ENCODE assay signal across 31 mouse cellular contexts in the genomic region with DNA sequence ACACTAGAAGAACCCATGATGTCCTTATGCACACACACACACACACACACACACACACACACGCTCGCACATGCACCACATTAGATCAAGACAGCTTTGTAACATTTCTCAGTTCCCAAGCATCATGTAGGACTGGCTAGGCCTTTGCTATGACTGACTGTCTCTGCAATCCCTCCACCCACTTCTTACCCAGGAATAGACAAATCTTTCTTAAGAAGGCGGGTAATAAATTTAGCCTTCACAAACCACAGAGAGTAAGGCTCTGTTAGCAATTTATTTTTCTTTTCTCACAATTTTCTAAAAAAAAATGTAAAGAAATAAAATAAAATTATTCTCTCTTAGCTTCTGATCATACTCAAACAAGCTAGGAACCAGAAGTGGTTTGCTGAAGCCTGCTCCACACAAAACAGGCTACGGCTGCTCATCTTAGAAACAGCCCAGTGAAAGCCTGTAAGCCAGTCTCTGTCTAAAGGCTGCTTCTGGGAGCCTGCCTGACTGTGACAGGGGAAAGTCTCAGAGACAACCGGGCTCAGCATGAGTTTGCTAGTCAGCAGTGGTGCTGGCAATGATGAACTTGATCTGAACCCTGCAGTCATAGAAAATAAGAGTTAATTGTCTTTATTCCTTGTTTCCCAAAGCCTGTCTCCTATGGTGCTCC. TPM values are rescaled to one million over a fixed set of nuclear protein-coding genes. Genes with fewer than 3 reads are reported as not detected.
DNase-seq lines count a peak whose midpoint lies in the region; ATAC-seq lines count a peak whose summit lies in the region.
"Had no signal": no experiment of that assay in that cellular context is flagged by ENCODE, and none has a peak within 500 bp of the region (broad histone marks: within the 10 kb centered on the region; RNA-seq: fewer than 3 reads in every experiment).

No protein-coding gene starts in this region.

- no peak overlapping the region for H3K9ac ChIP-seq in neural tube, embryonic 11.5 days (ENCODE audit: low read length)
- H3K9ac ChIP-seq: embryonic facial prominence, embryonic 12.5 days; forebrain, embryonic 13.5 days; heart, embryonic 13.5 days; hindbrain, embryonic 13.5 days; intestine, embryonic 15.5 days; neural tube, embryonic 12.5 days had no signal

- WGBS in neural tube, embryonic 11.5 days: 72% methylated on average over 5 of the region's 5 CpGs

- no peak overlapping the region for H3K27ac ChIP-seq in neural tube, embryonic 11.5 days (ENCODE audit: low read depth, low read length)
- H3K27ac ChIP-seq: embryonic facial prominence, embryonic 12.5 days; forebrain, embryonic 13.5 days; gastrocnemius, adult 2 months; heart, embryonic 13.5 days; hindbrain, embryonic 13.5 days; intestine, embryonic 15.5 days; neural tube, embryonic 12.5 days had no signal

- H3K4me3 ChIP-seq in neural tube, embryonic 11.5 days (ENCODE audit: low read depth, low read length): no peak overlapping the region
- H3K4me3 ChIP-seq: embryonic facial prominence, embryonic 12.5 days; erythroblast, embryonic 14.5 days; forebrain, embryonic 13.5 days; gastrocnemius, adult 2 months; heart, embryonic 13.5 days; hindbrain, embryonic 13.5 days; intestine, embryonic 15.5 days; megakaryocyte, embryonic 14.5 days; neural tube, embryonic 12.5 days had no signal

- DNase-seq in frontal cortex, postnatal 25 days (ENCODE audit: low spot score in 2 of 2): no peak
- no peak for DNase-seq in neural tube, embryonic 11.5 days (ENCODE audit: low spot score)
- DNase-seq in neural tube, embryonic 10.5 days (ENCODE audit: extremely low spot score, low spot score): no peak
- peak; percentile 46 to 59 for DNase-seq in frontal cortex, adult 2 months (ENCODE audit: extremely low spot score in 1 of 2, low spot score in 1 of 2)
- DNase-seq in right cerebral cortex, postnatal 10 days (ENCODE audit: low spot score in 2 of 2): peak; percentile 38 to 44
- no peak for DNase-seq in adrenal gland, postnatal 36 days
- DNase-seq in adrenal gland, postnatal 14 days: no peak
- DNase-seq: cerebellum, adult 9-10 months; gastrocnemius, adult 2 months; kidney, adult 9 months; kidney, postnatal 36 days; layer of hippocampus, adult 9-11 months; lung, adult 2 months; spleen, adult 18-20 months; thymus, adult 18-20 months had no signal

- no peaks in the 10 kb centered on the region for H3K27me3 ChIP-seq in neural tube, embryonic 11.5 days (ENCODE audit: control insufficient read depth, insufficient read depth, low read length)
- H3K27me3 ChIP-seq: embryonic facial prominence, embryonic 12.5 days; forebrain, embryonic 13.5 days; heart, embryonic 13.5 days; hindbrain, embryonic 13.5 days; intestine, embryonic 15.5 days; megakaryocyte, embryonic 14.5 days; neural tube, embryonic 12.5 days had no signal

- peak; percentile 83 for ATAC-seq in frontal cortex, adult (ENCODE audit: low TSS enrichment)
- peak; percentile 43; the same call in 1 of the 2 replicates for ATAC-seq in neural tube, embryonic 11.5 days (ENCODE audit: insufficient read depth, low FRiP score, low TSS enrichment)
- ATAC-seq: forebrain, embryonic 13.5 days; intestine, embryonic 15.5 days had no signal

- H3K4me2 ChIP-seq in neural tube, embryonic 11.5 days (ENCODE audit: low read depth): no peak overlapping the region
- H3K4me2 ChIP-seq: embryonic facial prominence, embryonic 12.5 days; forebrain, embryonic 13.5 days; heart, embryonic 13.5 days; hindbrain, embryonic 13.5 days; intestine, embryonic 15.5 days; liver, embryonic 11.5 days; neural tube, embryonic 12.5 days had no signal

- H3K9me3 ChIP-seq in neural tube, embryonic 11.5 days (ENCODE audit: control insufficient read depth, low read length): no peaks in the 10 kb centered on the region
- H3K9me3 ChIP-seq: embryonic facial prominence, embryonic 12.5 days; forebrain, embryonic 13.5 days; heart, embryonic 13.5 days; hindbrain, embryonic 13.5 days; intestine, embryonic 15.5 days; neural tube, embryonic 12.5 days had no signal

- H3K36me3 ChIP-seq in neural tube, embryonic 11.5 days (ENCODE audit: control insufficient read depth, insufficient read depth, low read length): no peaks in the 10 kb centered on the region
- H3K36me3 ChIP-seq: embryonic facial prominence, embryonic 12.5 days; G1E; heart, embryonic 13.5 days; hindbrain, embryonic 13.5 days; intestine, embryonic 15.5 days; neural tube, embryonic 12.5 days had no signal

- no peaks in the 10 kb centered on the region for H3K4me1 ChIP-seq in neural tube, embryonic 11.5 days (ENCODE audit: control insufficient read depth, insufficient read depth, low read length)
- H3K4me1 ChIP-seq: embryonic facial prominence, embryonic 12.5 days; forebrain, embryonic 13.5 days; heart, embryonic 13.5 days; hindbrain, embryonic 13.5 days; megakaryocyte, embryonic 14.5 days; neural tube, embryonic 12.5 days had no signal

RNA-seq across cellular contexts. Expression of gene Plcz1, which starts 13.1 kb away (rescaled TPM):
- not detected in 2 replicates for polyA plus RNA-seq in neural tube, embryonic 11.5 days (2014; fragmentation: Nextera tagmentation; extraction: Ambion mirVana)
- polyA plus RNA-seq in frontal cortex, adult 2 months (2012; rRNA removed): 0.19 and 0.58 TPM in 2 replicates
- total RNA-seq in adrenal gland, postnatal 36 days (2021): not detected
- not detected in 2 replicates for total RNA-seq in adrenal gland, postnatal 14 days (2021)
- total RNA-seq: adrenal gland, postnatal 4 days; G1E; gastrocnemius, adult 2 months; granulocyte monocyte progenitor cell, adult 5-6 weeks; heart, postnatal 25 days had no signal
- polyA plus RNA-seq: embryonic facial prominence, embryonic 12.5 days; erythroblast, embryonic 14.5 days; forebrain, embryonic 13.5 days; G1E; heart, embryonic 13.5 days; intestine, embryonic 15.5 days; limb, embryonic 11.5 days; liver, embryonic 11.5 days; lung, adult 2 months; neural tube, embryonic 12.5 days; stomach, embryonic 14.5 days had no signal

RNA-seq across cellular contexts. Expression of gene Capza3, which starts 13.3 kb away (rescaled TPM):
- not detected in 2 replicates for polyA plus RNA-seq in neural tube, embryonic 11.5 days (2014; fragmentation: Nextera tagmentation; extraction: Ambion mirVana)
- not detected in 2 replicates for polyA plus RNA-seq in frontal cortex, adult 2 months (2012; rRNA removed)
- not detected for total RNA-seq in adrenal gland, postnatal 36 days (2021)
- not detected in 2 replicates for total RNA-seq in adrenal gland, postnatal 14 days (2021)
- total RNA-seq: adrenal gland, postnatal 4 days; G1E; gastrocnemius, adult 2 months; granulocyte monocyte progenitor cell, adult 5-6 weeks; heart, postnatal 25 days had no signal
- polyA plus RNA-seq: embryonic facial prominence, embryonic 12.5 days; erythroblast, embryonic 14.5 days; forebrain, embryonic 13.5 days; G1E; heart, embryonic 13.5 days; hindbrain, embryonic 13.5 days; intestine, embryonic 15.5 days; limb, embryonic 11.5 days; liver, embryonic 11.5 days; lung, adult 2 months; neural tube, embryonic 12.5 days; stomach, embryonic 14.5 days had no signal

Comparison
In these comparisons a context has a peak if more than half of its experiments do, and no peak if none do; other contexts are left out.
1. DNase-seq: peak in frontal cortex, adult 2 months (2 of 2) and right cerebral cortex, postnatal 10 days (2 of 2); none in frontal cortex, postnatal 25 days (0 of 2), neural tube, embryonic 11.5 days (single experiment), neural tube, embryonic 10.5 days (single experiment), adrenal gland, postnatal 36 days (0 of 2) and adrenal gland, postnatal 14 days (single experiment).